Mouse (Mus musculus) CH12F3 (cell line): ENCODE results near the gene Gse1.

Source experiments
- in situ Hi-C: fragments of 300-500 bp; cut with MboI; formaldehyde crosslinking; loops from 2 replicates; pipeline ENCODE4 v1.14.3; 2020; ENCODE audit warnings: low sequenced_read_pairs

Gse1 gene

GRCm38 (mm10) chr8:120234457-120234856 lies 6.2 kb downstream of the Gse1 start:
- in situ Hi-C loops: no loop called here

GRCm38 (mm10) chr8:120234866-120235265 lies 6.6 kb downstream of the Gse1 start:
- in situ Hi-C loops: no loop called here

GRCm38 (mm10) chr8:120243222-120243621 lies 15.0 kb downstream of the Gse1 start:
- in situ Hi-C loops: no loop called here

- in situ Hi-C loops: no loop called here
These were observed 15.7 kb downstream of the Gse1 start for GRCm38 (mm10) chr8:120243916-120244451.

- in situ Hi-C loops: no loop called here
These were observed 16.3 kb downstream of the Gse1 start for GRCm38 (mm10) chr8:120244553-120244952.

GRCm38 (mm10) chr8:120247618-120248017 lies 19.4 kb downstream of the Gse1 start:
- in situ Hi-C loops: no loop called here

GRCm38 (mm10) chr8:120248031-120248430 lies 19.8 kb downstream of the Gse1 start:
- in situ Hi-C loops: no loop called here

- in situ Hi-C loops: no loop called here
These were observed 20.2 kb downstream of the Gse1 start for GRCm38 (mm10) chr8:120248451-120248850.

- in situ Hi-C loops: no loop called here
These were observed 21.6 kb downstream of the Gse1 start for GRCm38 (mm10) chr8:120249800-120250336.

GRCm38 (mm10) chr8:120250750-120251410 lies 22.6 kb downstream of the Gse1 start:
- in situ Hi-C loops: no loop called here

- in situ Hi-C loops: no loop called here
These were observed 23.3 kb downstream of the Gse1 start for GRCm38 (mm10) chr8:120251411-120252035.

GRCm38 (mm10) chr8:120253626-120254025 lies 25.4 kb downstream of the Gse1 start:
- in situ Hi-C loops: no loop called here

GRCm38 (mm10) chr8:120255406-120255987 lies 27.2 kb downstream of the Gse1 start:
- in situ Hi-C loops: no loop called here

- in situ Hi-C loops: no loop called here
These were observed 28.7 kb downstream of the Gse1 start for GRCm38 (mm10) chr8:120256958-120257357.

- in situ Hi-C loops: no loop called here
These were observed 30.9 kb downstream of the Gse1 start for GRCm38 (mm10) chr8:120259206-120259605.

GRCm38 (mm10) chr8:120260677-120261076 lies 32.4 kb downstream of the Gse1 start:
- in situ Hi-C loops: no loop called here

- in situ Hi-C loops: no loop called here
These were observed 33.3 kb downstream of the Gse1 start for GRCm38 (mm10) chr8:120261338-120262120.

GRCm38 (mm10) chr8:120263879-120264278 lies 35.6 kb downstream of the Gse1 start:
- in situ Hi-C loops: no loop called here

GRCm38 (mm10) chr8:120264388-120264943 lies 36.2 kb downstream of the Gse1 start:
- in situ Hi-C loops: no loop called here

- in situ Hi-C loops: no loop called here
These were observed 36.7 kb downstream of the Gse1 start for GRCm38 (mm10) chr8:120264944-120265453.
